Mouse (Mus musculus) kidney, embryonic 15.5 days (tissue): Measurements from ENCODE around the gene 1110032A03Rik. TPM values are rescaled to one million over a fixed set of nuclear protein-coding genes. Genes with fewer than 3 reads are reported as not detected.
A peak's percentile ranks its signal among the peaks of the same experiment; 100 is the strongest.

ENCODE experiments used
- ATAC-seq: fragments of 200-750 bp; cut with Nextera tagmentation; replicated peaks from 2 replicates; pipeline ENCODE4 v1.8.0; 2017; ENCODE audit warnings: moderate TSS enrichment; ENCODE audit not compliant: low FRiP score
- H3K27ac ChIP-seq: fragments of 300-500 bp; sonication (generic); 2 replicates; pipeline ENCODE4 v1.5.1; 2015; ENCODE audit warnings: mild to moderate bottlenecking, inconsistent platforms
- H3K27me3 ChIP-seq: fragments of 300-500 bp; sonication (generic); 2 replicates; pipeline ENCODE4 v1.6.1; 2015; ENCODE audit warnings: inconsistent platforms
- H3K36me3 ChIP-seq: fragments of 300-500 bp; sonication (generic); 2 replicates; pipeline ENCODE4 v1.6.1; 2015; ENCODE audit warnings: inconsistent platforms
- H3K4me1 ChIP-seq: fragments of 300-500 bp; sonication (generic); 2 replicates; pipeline ENCODE4 v1.6.1; 2015; ENCODE audit warnings: inconsistent platforms
- H3K4me2 ChIP-seq: fragments of 300-500 bp; sonication (generic); 2 replicates; pipeline ENCODE4 v1.6.1; 2015; ENCODE audit warnings: moderate library complexity, mild to moderate bottlenecking, inconsistent platforms
- H3K4me3 ChIP-seq: fragments of 300-500 bp; sonication (generic); replicated peaks from 2 replicates; pipeline ENCODE4 v1.5.1; 2015; ENCODE audit warnings: mild to moderate bottlenecking, inconsistent platforms
- H3K9ac ChIP-seq: fragments of 300-500 bp; sonication (generic); 2 replicates; pipeline ENCODE4 v1.6.1; 2015; ENCODE audit warnings: mild to moderate bottlenecking, inconsistent platforms
- H3K9me3 ChIP-seq: fragments of 300-500 bp; sonication (generic); replicated peaks from 2 replicates; pipeline ENCODE4 v1.6.1; 2016; ENCODE audit warnings: inconsistent platforms
- WGBS: fragments of 180-500 bp; shearing (Covaris S2); methylation state at CpG from one replicate; pipeline ENCODE4 v1.1.7; 2015; ENCODE audit warnings: mixed read lengths; 5-methylcytosine and 5-hydroxymethylcytosine counted together
- polyA plus RNA-seq: library from polyadenylated mRNA; unstranded; fragments of >200 nt; fragmentation: Nextera tagmentation; extraction: Ambion mirVana; gene quantifications from 2 replicates; pipeline ENCODE4 v1.2.1, GENCODE M21; 2015

The 1110032A03Rik gene
- polyA plus RNA-seq, 1 experiment from 2014 or later = 30.1 TPM

- peaks cover 87% of the 10 kb centered on the region for H3K36me3 ChIP-seq
- no peak overlapping the region for H3K4me3 ChIP-seq
- ATAC-seq = no peak
- H3K9me3 ChIP-seq = no peaks in the 10 kb centered on the region
- WGBS = 74% methylated on average over 6 of the region's 6 CpGs
- no peak overlapping the region for H3K27ac ChIP-seq
- H3K9ac ChIP-seq = no peak overlapping the region
- no peak overlapping the region for H3K4me2 ChIP-seq
- H3K27me3 ChIP-seq = no peaks in the 10 kb centered on the region
- no peaks in the 10 kb centered on the region for H3K4me1 ChIP-seq
Observed at GRCm38 (mm10) chr9:50808471-50808870, 33.2 kb upstream of the 1110032A03Rik start.

GRCm38 (mm10) chr9:50803055-50803671 lies 27.8 kb upstream of the 1110032A03Rik start:
- peaks cover 84% of the 10 kb centered on the region for H3K36me3 ChIP-seq
- no peaks in the 10 kb centered on the region for H3K4me1 ChIP-seq
- 80% methylated on average over 7 of the region's 7 CpGs for WGBS
- H3K27me3 ChIP-seq = no peaks in the 10 kb centered on the region
- H3K9me3 ChIP-seq = no peaks in the 10 kb centered on the region
- H3K9ac ChIP-seq = no peak overlapping the region
- no peak overlapping the region for H3K4me2 ChIP-seq
- H3K4me3 ChIP-seq = no peak overlapping the region
- peak; percentile 75 for ATAC-seq
- H3K27ac ChIP-seq = no peak overlapping the region

GRCm38 (mm10) chr9:50800985-50801384 lies 25.7 kb upstream of the 1110032A03Rik start:
- peak; percentile 54; the same call in 1 of the 2 replicates for ATAC-seq
- Histone ChIP-seq H3K4me2 (no peak overlapping the region), H3K27ac (no peak overlapping the region), H3K27me3 (no peaks in the 10 kb centered on the region), H3K36me3 (peaks cover 74% of the 10 kb centered on the region), H3K9ac (no peak overlapping the region), H3K4me1 (no peaks in the 10 kb centered on the region), H3K4me3 (no peak overlapping the region), H3K9me3 (no peaks in the 10 kb centered on the region)
- WGBS = 62% methylated on average over 2 of the region's 2 CpGs

- Histone ChIP-seq H3K9me3 (no peaks in the 10 kb centered on the region), H3K27ac (no peak overlapping the region), H3K4me3 (no peak overlapping the region), H3K9ac (no peak overlapping the region), H3K36me3 (peaks cover 71% of the 10 kb centered on the region), H3K4me2 (no peak overlapping the region), H3K4me1 (no peaks in the 10 kb centered on the region), H3K27me3 (no peaks in the 10 kb centered on the region)
- WGBS = 87% methylated on average over 5 of the region's 5 CpGs
- no peak for ATAC-seq
Observed at GRCm38 (mm10) chr9:50798368-50798767, 23.0 kb upstream of the 1110032A03Rik start.

GRCm38 (mm10) chr9:50797641-50798040 lies 22.3 kb upstream of the 1110032A03Rik start:
- Histone ChIP-seq H3K36me3 (peaks cover 68% of the 10 kb centered on the region), H3K4me2 (no peak overlapping the region), H3K9ac (no peak overlapping the region), H3K4me3 (no peak overlapping the region), H3K4me1 (no peaks in the 10 kb centered on the region), H3K27me3 (no peaks in the 10 kb centered on the region), H3K9me3 (no peaks in the 10 kb centered on the region), H3K27ac (no peak overlapping the region)
- whole genome bisulfite sequencing = 93% methylated on average over 7 of the region's 7 CpGs
- no peak for ATAC-seq

- Histone ChIP-seq H3K4me3 (no peak overlapping the region), H3K4me1 (no peaks in the 10 kb centered on the region), H3K9me3 (no peaks in the 10 kb centered on the region), H3K9ac (no peak overlapping the region), H3K4me2 (no peak overlapping the region), H3K27ac (no peak overlapping the region), H3K27me3 (no peaks in the 10 kb centered on the region), H3K36me3 (peaks cover 69% of the 10 kb centered on the region)
- ATAC-seq = no peak
- 83% methylated on average over 8 of the region's 8 CpGs for WGBS
Observed at GRCm38 (mm10) chr9:50796776-50797175, 21.5 kb upstream of the 1110032A03Rik start.

GRCm38 (mm10) chr9:50795266-50795665 lies 19.9 kb upstream of the 1110032A03Rik start:
- Histone ChIP-seq H3K27ac (no peak overlapping the region), H3K9me3 (no peaks in the 10 kb centered on the region), H3K4me1 (no peaks in the 10 kb centered on the region), H3K4me3 (no peak overlapping the region), H3K27me3 (no peaks in the 10 kb centered on the region), H3K36me3 (peaks cover 69% of the 10 kb centered on the region), H3K9ac (no peak overlapping the region), H3K4me2 (no peak overlapping the region)
- 83% methylated on average over 3 of the region's 3 CpGs for WGBS
- ATAC-seq = no peak

GRCm38 (mm10) chr9:50782155-50782554 lies 6.8 kb upstream of the 1110032A03Rik start:
- ATAC-seq = no peak
- 82% methylated on average over 2 of the region's 2 CpGs for WGBS
- H3K9me3 ChIP-seq = no peaks in the 10 kb centered on the region
- no peak overlapping the region for H3K4me3 ChIP-seq
- H3K36me3 ChIP-seq = peaks cover 91% of the 10 kb centered on the region
- H3K27ac ChIP-seq = no peak overlapping the region
- no peak overlapping the region for H3K9ac ChIP-seq
- H3K4me2 ChIP-seq = no peak overlapping the region
- H3K27me3 ChIP-seq = no peaks in the 10 kb centered on the region
- H3K4me1 ChIP-seq = no peaks in the 10 kb centered on the region

GRCm38 (mm10) chr9:50776162-50776760 lies 941 bp upstream of the 1110032A03Rik start:
- Histone ChIP-seq H3K27ac (no peak overlapping the region), H3K4me1 (peaks cover 19% of the 10 kb centered on the region), H3K27me3 (no peaks in the 10 kb centered on the region), H3K9me3 (no peaks in the 10 kb centered on the region), H3K36me3 (peaks cover 44% of the 10 kb centered on the region), H3K9ac (peak overlapping the region; percentile 94), H3K4me2 (peak overlapping the region; percentile 90), H3K4me3 (peak overlapping the region; percentile 94)
- WGBS = 55% methylated on average over 11 of the region's 11 CpGs
- ATAC-seq = no peak

GRCm38 (mm10) chr9:50775662-50776126 lies 374 bp upstream of the 1110032A03Rik start:
- Histone ChIP-seq H3K36me3 (peaks cover 39% of the 10 kb centered on the region), H3K4me3 (peak overlapping the region; percentile 94), H3K27me3 (no peaks in the 10 kb centered on the region), H3K9me3 (no peaks in the 10 kb centered on the region), H3K27ac (peak overlapping the region; percentile 81), H3K4me1 (peaks cover 19% of the 10 kb centered on the region), H3K9ac (peak overlapping the region; percentile 94), H3K4me2 (peak overlapping the region; percentile 90)
- ATAC-seq = peak; percentile 41
- WGBS = under 1% methylated on average over 30 of the region's 30 CpGs

GRCm38 (mm10) chr9:50774026-50774462 lies 1.3 kb downstream of the 1110032A03Rik start:
- Histone ChIP-seq H3K9ac (peak overlapping the region; percentile 94; the same call in 1 of the 2 replicates), H3K4me3 (peak overlapping the region; percentile 94), H3K4me1 (peaks cover 26% of the 10 kb centered on the region), H3K27ac (no peak overlapping the region), H3K27me3 (no peaks in the 10 kb centered on the region), H3K36me3 (peaks cover 23% of the 10 kb centered on the region), H3K9me3 (no peaks in the 10 kb centered on the region), H3K4me2 (peak overlapping the region; percentile 90)
- 56% methylated on average over 4 of the region's 4 CpGs for WGBS
- ATAC-seq = no peak

- Histone ChIP-seq H3K4me1 (peaks cover 31% of the 10 kb centered on the region), H3K9ac (no peak overlapping the region), H3K27ac (no peak overlapping the region), H3K4me3 (no peak overlapping the region), H3K27me3 (no peaks in the 10 kb centered on the region), H3K9me3 (no peaks in the 10 kb centered on the region), H3K4me2 (no peak overlapping the region), H3K36me3 (peaks cover 11% of the 10 kb centered on the region)
- ATAC-seq = no peak
- WGBS = 94% methylated on average over 2 of the region's 2 CpGs
Observed at GRCm38 (mm10) chr9:50770011-50770410, 5.3 kb downstream of the 1110032A03Rik start.
